Mouse (Mus musculus) heart, postnatal 0 days (tissue): ENCODE results near the gene Bbx.

Experiments used
- CTCF ChIP-seq: IDR thresholded peaks from 2 replicates; pipeline ENCODE4 v1.5.1; 2016; ENCODE audit warnings: antibody characterized with exemption, control low read depth, low read depth
- EP300 ChIP-seq: IDR thresholded peaks from 2 replicates; pipeline ENCODE4 v1.6.1; 2016; ENCODE audit warnings: antibody characterized with exemption, low read depth

DNA sequence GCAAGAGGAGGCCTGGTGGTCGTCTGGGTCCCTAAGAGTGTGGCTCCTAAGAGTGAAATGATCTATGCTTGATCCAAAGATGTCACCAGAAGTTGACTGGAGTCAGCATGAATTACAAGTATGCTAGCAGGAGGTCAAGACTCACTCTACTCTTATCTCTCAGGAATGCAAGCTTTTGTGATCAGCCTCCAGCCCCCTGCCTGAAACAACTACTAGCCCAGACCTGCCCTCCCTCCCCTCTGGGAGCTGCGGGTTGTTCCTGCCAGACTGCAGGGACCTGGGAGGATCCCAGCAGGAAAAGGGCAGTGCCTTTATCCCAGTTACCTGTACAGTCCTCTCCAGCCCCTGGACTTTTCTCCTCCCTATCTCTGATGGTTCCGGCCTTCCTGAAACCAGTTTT lies 27.0 kb upstream of the Bbx start:
- TF ChIP-seq CTCF, result no peak
- TF ChIP-seq EP300, result no peak
